Mouse (Mus musculus): Measurements from ENCODE around the gene Olfr815. TPM values are rescaled to one million over a fixed set of nuclear protein-coding genes. Genes with fewer than 3 reads are reported as not detected.
"Not testable (repeated sequence)": the region's sequence is repeated elsewhere in the genome, so short reads cannot be mapped to it uniquely, and the experiment has no call there.

The Olfr815 gene
- total RNA-seq (2022), result not detected

- not testable (repeated sequence) for DNase-seq (ENCODE audit: low spot score in 2 of 2)
These were observed at the start of gene Olfr815 for GRCm38 (mm10) chr10:129905767-129906166. Gene Olfr815 (minus strand): TSS chr10:129905867.

DNA sequence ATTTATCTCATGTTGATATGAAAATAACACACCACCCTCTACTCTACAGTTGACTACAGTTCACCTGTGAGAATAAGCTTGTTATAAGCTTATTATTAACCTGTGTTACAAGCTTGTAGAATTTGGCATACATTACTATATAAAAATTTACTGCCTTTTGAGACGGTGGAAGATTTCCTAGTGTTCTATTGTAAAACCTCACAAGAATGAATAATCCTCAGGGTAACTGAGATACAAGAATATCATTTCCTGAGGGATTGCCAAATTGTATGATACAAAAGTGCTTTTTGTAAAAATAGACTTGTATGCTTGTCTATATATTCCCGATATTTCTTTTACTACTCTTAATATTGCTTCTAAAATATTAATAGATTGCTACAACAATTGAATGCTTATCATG, 43.3 kb upstream of the Olfr815 start, which contains the start of gene Olfr818:
Gene Olfr818 (minus strand): TSS at position 101 of the 400 bp plus-strand sequence.
- DNase-seq (ENCODE audit: low spot score in 2 of 2), result no peak

GRCm38 (mm10) chr10:129915497-129915896, 9.8 kb upstream of the Olfr815 start, which contains the start of gene Olfr816:
Gene Olfr816 (minus strand): TSS chr10:129915597.
- DNase-seq (ENCODE audit: low spot score in 2 of 2), result no peak

- no peak for DNase-seq (ENCODE audit: low spot score in 2 of 2)
These were observed 19.7 kb downstream of the Olfr815 start for GRCm38 (mm10) chr10:129885934-129886333.

DNA sequence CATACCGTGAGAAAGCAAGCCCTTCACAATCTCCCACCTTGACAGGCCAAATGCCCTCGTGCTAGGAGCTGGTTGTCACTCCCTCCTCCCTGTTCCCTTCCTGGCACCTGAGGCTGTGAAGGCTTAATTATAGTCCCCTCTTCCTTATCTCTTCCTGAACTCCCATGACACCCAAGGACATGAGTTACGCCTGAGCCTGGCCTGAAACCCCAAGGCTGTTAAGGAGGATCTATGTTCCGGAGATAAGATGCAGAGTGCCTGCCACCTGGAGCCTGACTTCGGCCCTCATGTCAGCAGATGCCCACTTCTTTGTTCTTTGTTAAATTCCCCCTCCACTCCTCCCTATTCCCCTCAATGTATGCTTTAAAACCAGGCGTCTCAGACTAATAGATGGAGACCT, 20.2 kb downstream of the Olfr815 start:
- not testable (repeated sequence) for DNase-seq (ENCODE audit: low spot score in 2 of 2)

DNA sequence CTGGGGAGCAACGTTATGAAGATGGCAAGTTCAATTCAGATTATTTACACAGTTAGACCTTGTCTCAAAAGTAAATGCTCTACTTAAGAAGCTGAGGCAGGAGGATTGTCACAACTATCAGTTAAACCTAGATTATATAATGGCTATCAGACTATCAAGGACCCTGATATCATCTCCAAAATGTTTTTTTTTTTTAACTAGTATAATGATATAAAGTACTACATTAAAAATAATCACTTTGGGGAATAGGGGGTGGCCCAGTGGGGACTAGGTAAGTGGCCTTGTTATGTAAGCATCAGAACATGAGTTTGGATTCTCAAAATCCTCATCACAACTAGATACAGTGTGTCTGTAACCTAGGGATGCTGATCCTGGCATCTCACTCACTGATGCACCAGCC, 25.9 kb downstream of the Olfr815 start, which contains the start of gene Olfr814:
Gene Olfr814 (minus strand): TSS at position 101 of the 400 bp plus-strand sequence.
- not testable (repeated sequence) for DNase-seq (ENCODE audit: low spot score in 2 of 2)

DNA sequence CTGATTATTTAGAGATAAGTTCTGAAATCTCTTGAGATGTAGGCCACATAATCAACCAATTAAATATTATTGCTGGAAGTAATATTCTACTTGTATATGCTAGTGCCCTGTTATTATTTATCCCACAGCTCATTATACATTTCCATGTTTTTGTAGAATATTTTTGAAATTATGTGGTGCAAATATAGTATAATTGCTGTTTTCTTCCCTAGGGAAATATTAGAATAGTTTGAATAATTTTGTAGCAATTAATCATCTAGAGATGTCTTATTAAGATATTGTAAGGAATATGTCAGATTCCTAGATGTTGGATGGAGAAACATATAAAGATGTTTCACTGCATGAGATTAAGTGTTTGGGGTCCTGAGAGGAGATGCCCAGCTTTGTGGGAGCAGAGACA, 50.6 kb downstream of the Olfr815 start, which contains the start of gene Olfr813:
Gene Olfr813 (plus strand): TSS at position 301 of the 400 bp plus-strand sequence.
- no peak for DNase-seq (ENCODE audit: low spot score in 2 of 2)

Other genes with a start within 250 kb of the Olfr815 start
- gene Olfr800, start 248.2 kb downstream of the Olfr815 start, total RNA-seq (2022), result not detected
- gene Olfr801, start 232.0 kb downstream of the Olfr815 start, total RNA-seq (2022), result not detected
- not detected for gene Olfr802, start 217.7 kb downstream of the Olfr815 start, total RNA-seq (2022)
- gene Olfr803, start 211.6 kb downstream of the Olfr815 start, total RNA-seq (2022), result not detected
- not detected for gene Olfr804, start 202.7 kb downstream of the Olfr815 start, total RNA-seq (2022)
- gene Olfr805, start 176.5 kb downstream of the Olfr815 start, total RNA-seq (2022), result not detected
- gene Olfr806, start 163.9 kb downstream of the Olfr815 start, total RNA-seq (2022), result not detected
- gene Olfr807, start 148.1 kb downstream of the Olfr815 start, total RNA-seq (2022), result not detected
- gene Olfr808, start 140.4 kb downstream of the Olfr815 start, total RNA-seq (2022), result not detected
- gene Olfr809, start 131.2 kb downstream of the Olfr815 start, total RNA-seq (2022), result not detected
- gene Olfr810, start 111.0 kb downstream of the Olfr815 start, total RNA-seq (2022), result not detected
- gene Olfr811, start 101.5 kb downstream of the Olfr815 start, total RNA-seq (2022), result not detected
- gene Olfr812, start 59.8 kb downstream of the Olfr815 start, total RNA-seq (2022), result not detected
- gene Olfr813, start 50.5 kb downstream of the Olfr815 start, total RNA-seq (2022), result not detected
- gene Olfr814, start 26.0 kb downstream of the Olfr815 start, total RNA-seq (2022), result not detected
- gene Olfr816, start 9.7 kb upstream of the Olfr815 start, total RNA-seq (2022), result not detected
- not detected for gene Olfr818, start 43.2 kb upstream of the Olfr815 start, total RNA-seq (2022)
- not detected for gene Olfr819, start 61.4 kb upstream of the Olfr815 start, total RNA-seq (2022)
- not detected for gene Olfr247, start 70.3 kb upstream of the Olfr815 start, total RNA-seq (2022)
- not detected for gene Gm10310, start 79.2 kb upstream of the Olfr815 start, total RNA-seq (2022)
- gene Olfr820, start 106.8 kb upstream of the Olfr815 start, total RNA-seq (2022), result not detected
- gene Olfr821, start 124.5 kb upstream of the Olfr815 start, total RNA-seq (2022), result under 1 TPM in 1 of 4 experiments, not detected in 3; 0.43 TPM
- not detected for gene Olfr822, start 165.3 kb upstream of the Olfr815 start, total RNA-seq (2022)
- not detected for gene Olfr823, start 209.5 kb upstream of the Olfr815 start, total RNA-seq (2022)
- not detected for gene Olfr824, start 224.1 kb upstream of the Olfr815 start, total RNA-seq (2022)